8 mouse cellular contexts compared by ENCODE assay signal in the genomic region with DNA sequence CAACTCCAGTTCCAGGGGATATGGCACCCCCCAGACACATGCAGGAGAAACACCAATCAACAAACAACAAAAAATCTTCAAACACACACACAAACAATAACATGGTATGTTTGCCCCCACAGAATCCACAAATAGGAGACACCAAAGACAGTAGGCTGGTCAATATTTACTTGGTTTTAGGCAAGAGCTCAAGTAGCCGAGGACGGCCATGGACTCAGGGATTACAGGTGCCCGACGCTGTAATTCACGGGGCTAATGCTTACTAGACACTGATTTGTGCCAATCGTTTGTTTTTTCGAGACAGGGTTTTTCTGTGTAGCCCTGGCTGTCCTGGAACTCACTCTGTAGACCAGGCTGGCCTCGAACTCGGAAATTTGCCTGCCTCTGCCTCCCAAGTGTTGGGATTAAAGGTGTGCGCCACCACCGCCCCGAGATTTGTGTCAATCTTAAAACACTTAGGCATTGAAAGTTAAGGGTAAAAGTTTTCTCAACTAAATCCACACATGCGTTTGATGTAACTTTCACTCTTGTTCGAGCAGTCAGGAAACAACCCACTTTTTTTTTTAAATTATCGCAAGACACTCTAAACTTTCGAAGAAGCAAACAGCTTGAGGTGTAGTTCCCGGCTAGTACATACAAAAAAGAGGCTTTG. TPM values are rescaled to one million over a fixed set of nuclear protein-coding genes. Genes with fewer than 3 reads are reported as not detected.
A peak's percentile ranks its signal among the peaks of the same experiment; 100 is the strongest.
DNase-seq lines count a peak whose midpoint lies in the region; ATAC-seq and TF ChIP-seq lines count a peak whose summit lies in the region.

No protein-coding gene starts in this region.

- no peak for TF ChIP-seq POLR2A in lung, adult 2 months (IDR thresholded peaks at IDR 0.05; ENCODE audit: borderline replicate concordance, extremely low read depth, low read depth, low read length)

- no peaks in the 10 kb centered on the region for H3K36me3 ChIP-seq in embryonic facial prominence, embryonic 11.5 days (replicated peaks; ENCODE audit: control insufficient read depth, insufficient read depth, low read depth, low read length)
- H3K36me3 ChIP-seq in intestine, embryonic 15.5 days: 0 out of 2 replicates have a peak, but pooled peaks cover 2% of the 10 kb centered on the region
- peaks cover 6% of the 10 kb centered on the region; the same call in 1 of the 2 replicates for H3K36me3 ChIP-seq in neural tube, embryonic 13.5 days

- peak overlapping the region; percentile 40 for H3K4me3 ChIP-seq in lung, adult 2 months (replicated peaks; ENCODE audit: extremely low read depth, low read depth, low read length)
- peak overlapping the region; percentile 97 for H3K4me3 ChIP-seq in embryonic facial prominence, embryonic 11.5 days (ENCODE audit: low read depth, low read length)
- H3K4me3 ChIP-seq in intestine, embryonic 15.5 days (replicated peaks): peak overlapping the region; percentile 93
- peak overlapping the region; percentile 98 for H3K4me3 ChIP-seq in neural tube, embryonic 13.5 days

- no peaks in the 10 kb centered on the region for H3K9me3 ChIP-seq in embryonic facial prominence, embryonic 11.5 days (replicated peaks; ENCODE audit: control insufficient read depth, low read length)
- no peaks in the 10 kb centered on the region for H3K9me3 ChIP-seq in intestine, embryonic 15.5 days
- H3K9me3 ChIP-seq in neural tube, embryonic 13.5 days: no peaks in the 10 kb centered on the region

- H3K4me2 ChIP-seq in embryonic facial prominence, embryonic 11.5 days (ENCODE audit: low read depth, low read length): peak overlapping the region; percentile 58
- peak overlapping the region; percentile 62 for H3K4me2 ChIP-seq in intestine, embryonic 15.5 days (replicated peaks)
- H3K4me2 ChIP-seq in neural tube, embryonic 13.5 days: peak overlapping the region; percentile 74

- peak overlapping the region; percentile 100 for H3K9ac ChIP-seq in embryonic facial prominence, embryonic 11.5 days (replicated peaks; ENCODE audit: low read length)
- H3K9ac ChIP-seq in intestine, embryonic 15.5 days: peak overlapping the region; percentile 100
- peak overlapping the region; percentile 96 for H3K9ac ChIP-seq in neural tube, embryonic 13.5 days

- H3K27me3 ChIP-seq in embryonic facial prominence, embryonic 11.5 days (ENCODE audit: control insufficient read depth, insufficient read depth, low read length): no peaks in the 10 kb centered on the region
- H3K27me3 ChIP-seq in intestine, embryonic 15.5 days (replicated peaks): no peaks in the 10 kb centered on the region
- no peaks in the 10 kb centered on the region for H3K27me3 ChIP-seq in neural tube, embryonic 13.5 days

- TF ChIP-seq CTCF in lung, adult 2 months (IDR thresholded peaks at IDR 0.05; ENCODE audit: insufficient read depth, low read length): no peak

- 10% methylated on average over 17 of the region's 17 CpGs for WGBS in lung, adult 2 months
- WGBS in embryonic facial prominence, embryonic 11.5 days: 44% methylated on average over 17 of the region's 17 CpGs
- WGBS in intestine, embryonic 15.5 days: 20% methylated on average over 17 of the region's 17 CpGs
- 37% methylated on average over 17 of the region's 17 CpGs for WGBS in neural tube, embryonic 13.5 days

- H3K27ac ChIP-seq in embryonic facial prominence, embryonic 11.5 days (replicated peaks; ENCODE audit: low read depth, low read length): no peak overlapping the region
- H3K27ac ChIP-seq in intestine, embryonic 15.5 days: 0 out of 2 replicates have a peak overlapping the region, but pooled peaks have one; percentile 100
- no peak overlapping the region for H3K27ac ChIP-seq in neural tube, embryonic 13.5 days (replicated peaks)

- peaks cover 5% of the 10 kb centered on the region for H3K4me1 ChIP-seq in lung, adult 2 months (ENCODE audit: control insufficient read depth, insufficient read depth, low read length)
- H3K4me1 ChIP-seq in embryonic facial prominence, embryonic 11.5 days (ENCODE audit: control insufficient read depth, insufficient read depth, low read length): no peaks in the 10 kb centered on the region
- peaks cover 11% of the 10 kb centered on the region for H3K4me1 ChIP-seq in intestine, embryonic 15.5 days (replicated peaks)
- H3K4me1 ChIP-seq in neural tube, embryonic 13.5 days (replicated peaks): peaks cover 37% of the 10 kb centered on the region

- DNase-seq in lung, adult 2 months: no peak
- DNase-seq in lung, adult 18-20 months: no peak
- DNase-seq in embryonic facial prominence, embryonic 11.5 days (ENCODE audit: low spot score): no peak
- no peak for DNase-seq in adrenal gland, postnatal 36 days
- no peak for DNase-seq in thymus, postnatal 10 days (ENCODE audit: low spot score in 2 of 2)
- DNase-seq in layer of hippocampus, postnatal 25 days (ENCODE audit: extremely low spot score in 1 of 2, low spot score in 1 of 2): no peak

- no peak for ATAC-seq in embryonic facial prominence, embryonic 11.5 days (replicated peaks; ENCODE audit: insufficient number of reproducible peaks, low FRiP score, low TSS enrichment, low read depth)
- ATAC-seq in intestine, embryonic 15.5 days: no peak
- no peak for ATAC-seq in neural tube, embryonic 13.5 days (ENCODE audit: low read depth)

RNA-seq across cellular contexts. Expression of a gene that starts 11.6 kb away (rescaled TPM):
- polyA plus RNA-seq in lung, adult 2 months (2012; rRNA removed): 40.4 and 49.6 TPM in 2 replicates
- 343 and 401 TPM in 2 replicates for polyA plus RNA-seq in embryonic facial prominence, embryonic 11.5 days (2014; fragmentation: Nextera tagmentation; extraction: Ambion mirVana)
- 165 and 209 TPM in 2 replicates for polyA plus RNA-seq in intestine, embryonic 15.5 days (2015; fragmentation: Nextera tagmentation; extraction: Ambion mirVana)
- polyA plus RNA-seq in neural tube, embryonic 13.5 days (2015; fragmentation: Nextera tagmentation; extraction: Ambion mirVana): 111 and 141 TPM in 2 replicates
- 100 to 1,000 TPM in 1 of 2 experiments, 10 to 100 TPM in 1; 95.1 to 105 TPM for total RNA-seq in adrenal gland, postnatal 36 days (2021)
- 10 to 100 TPM; 33.2 to 35.8 TPM for total RNA-seq in layer of hippocampus, postnatal 25 days (2021)

RNA-seq across cellular contexts. Expression of a gene that starts 45.7 kb away (rescaled TPM):
- polyA plus RNA-seq in lung, adult 2 months (2012; rRNA removed): 228 and 232 TPM in 2 replicates
- 421 and 443 TPM in 2 replicates for polyA plus RNA-seq in embryonic facial prominence, embryonic 11.5 days (2014; fragmentation: Nextera tagmentation; extraction: Ambion mirVana)
- polyA plus RNA-seq in intestine, embryonic 15.5 days (2015; fragmentation: Nextera tagmentation; extraction: Ambion mirVana): 611 and 651 TPM in 2 replicates
- polyA plus RNA-seq in neural tube, embryonic 13.5 days (2015; fragmentation: Nextera tagmentation; extraction: Ambion mirVana): 521 and 534 TPM in 2 replicates
- 1,000 to 10,000 TPM; 1,091 to 1,914 TPM for total RNA-seq in adrenal gland, postnatal 36 days (2021)
- total RNA-seq in layer of hippocampus, postnatal 25 days (2021): 100 to 1,000 TPM; 500 to 552 TPM

Comparison
In these comparisons a context has a peak if more than half of its experiments do, and no peak if none do; other contexts are left out.
1. H3K4me3 ChIP-seq: peak in every context shown above with its lines; median percentile 98 in neural tube, embryonic 13.5 days; 97 in embryonic facial prominence, embryonic 11.5 days; 93 in intestine, embryonic 15.5 days; 40 in lung, adult 2 months.